Mouse (Mus musculus) ES-Bruce4 (cell line): ENCODE data around the gene Slc28a1. TPM values are rescaled to one million over a fixed set of nuclear protein-coding genes. Genes with fewer than 3 reads are reported as not detected.
"Not testable (repeated sequence)": the region's sequence is repeated elsewhere in the genome, so short reads cannot be mapped to it uniquely, and the experiment has no call there.

Source experiments
- H3K27ac ChIP-seq: 2 replicates; pipeline ENCODE4 v1.5.1; 2012; ENCODE audit warnings: low read length, inconsistent platforms; ENCODE audit not compliant: insufficient read depth
- H3K27me3 ChIP-seq: 2 replicates; pipeline ENCODE4 v1.6.1; 2012; ENCODE audit warnings: mild to moderate bottlenecking, low read length, inconsistent platforms; ENCODE audit not compliant: control insufficient read depth, poor library complexity, insufficient read depth, severe bottlenecking
- H3K36me3 ChIP-seq: 2 replicates; pipeline ENCODE4 v1.6.1; 2012; ENCODE audit warnings: inconsistent platforms, mild to moderate bottlenecking, low read length, moderate library complexity; ENCODE audit not compliant: control insufficient read depth, poor library complexity, insufficient read depth, severe bottlenecking
- H3K4me1 ChIP-seq: one replicate; pipeline ENCODE4 v1.8.1; 2011; ENCODE audit warnings: low read length; ENCODE audit not compliant: control insufficient read depth, insufficient read depth
- H3K4me3 ChIP-seq: 2 replicates; pipeline ENCODE4 v1.5.1; 2011; ENCODE audit warnings: low read depth, mild to moderate bottlenecking, low read length
- H3K9ac ChIP-seq: 2 replicates; pipeline ENCODE4 v1.6.1; 2012; ENCODE audit warnings: low read depth, mild to moderate bottlenecking, inconsistent platforms; ENCODE audit not compliant: poor library complexity, severe bottlenecking
- H3K9me3 ChIP-seq: replicated peaks from 2 replicates; pipeline ENCODE4 v1.6.1; 2012; ENCODE audit warnings: mild to moderate bottlenecking, low read length, inconsistent platforms; ENCODE audit not compliant: control insufficient read depth, poor library complexity, insufficient read depth, severe bottlenecking
- CTCF ChIP-seq: IDR thresholded peaks from one replicate; pipeline ENCODE4 v1.8.1; 2011; ENCODE audit warnings: low read depth, low read length
- EP300 ChIP-seq: IDR thresholded peaks from 2 replicates; pipeline ENCODE4 v1.6.1; 2011; ENCODE audit warnings: low read depth, low read length; ENCODE audit not compliant: insufficient read depth
- POLR2A ChIP-seq: IDR thresholded peaks from one replicate; pipeline ENCODE4 v1.8.1; 2011; ENCODE audit warnings: low read length; ENCODE audit not compliant: insufficient read depth
- polyA plus RNA-seq: library from polyadenylated mRNA; stranded (reverse); fragments of >200 nt; gene quantifications from 2 replicates; pipeline ENCODE4 v1.2.4, GENCODE M21; 2011; ENCODE audit warnings: low read depth; ENCODE audit not compliant: missing spikeins, insufficient read depth, insufficient read length

The Slc28a1 gene
- polyA plus RNA-seq, 1 experiment = 4.7 TPM

GRCm38 (mm10) chr7:81139671-81140404 is 25.2 kb downstream of the Slc28a1 start:
- Histone ChIP-seq H3K36me3 (no peaks in the 10 kb centered on the region), H3K4me3 (no peak overlapping the region), H3K9ac (no peak overlapping the region), H3K27me3 (no peaks in the 10 kb centered on the region), H3K9me3 (no peaks in the 10 kb centered on the region), H3K27ac (no peak overlapping the region), H3K4me1 (peaks cover 7% of the 10 kb centered on the region)
- TF ChIP-seq CTCF (no peak), POLR2A (no peak), EP300 (no peak)

- H3K9ac ChIP-seq = peak overlapping the region; percentile 19; the same call in 1 of the 2 replicates
- H3K27me3 ChIP-seq = no peaks in the 10 kb centered on the region
- TF ChIP-seq EP300 (0 out of 2 replicates have a peak, but pooled peaks have one; percentile 13), POLR2A (no peak)
- no peaks in the 10 kb centered on the region for H3K9me3 ChIP-seq
- H3K4me1 ChIP-seq = peaks cover 7% of the 10 kb centered on the region
- peak overlapping the region; percentile 64 for H3K4me3 ChIP-seq
- H3K27ac ChIP-seq = peak overlapping the region; percentile 90
- H3K36me3 ChIP-seq = no peaks in the 10 kb centered on the region
Observed at GRCm38 (mm10) chr7:81141541-81141940, 26.9 kb downstream of the Slc28a1 start.

- not testable (repeated sequence) for H3K27ac ChIP-seq, H3K9ac ChIP-seq, H3K4me1 ChIP-seq, H3K36me3 ChIP-seq, H3K9me3 ChIP-seq, H3K27me3 ChIP-seq
- H3K4me3 ChIP-seq = peak overlapping the region; percentile 54
Observed at GRCm38 (mm10) chr7:81143056-81143455, 28.5 kb downstream of the Slc28a1 start.

GRCm38 (mm10) chr7:81149759-81150158 is 35.2 kb downstream of the Slc28a1 start:
- H3K9ac ChIP-seq = no peak overlapping the region
- H3K36me3 ChIP-seq = no peaks in the 10 kb centered on the region
- peak overlapping the region; percentile 52 for H3K4me3 ChIP-seq
- H3K9me3 ChIP-seq = peaks cover 4% of the 10 kb centered on the region; the same call in 1 of the 2 replicates
- TF ChIP-seq EP300 (no peak), CTCF (no peak), POLR2A (no peak)
- H3K4me1 ChIP-seq = no peaks in the 10 kb centered on the region
- no peak overlapping the region for H3K27ac ChIP-seq
- H3K27me3 ChIP-seq = no peaks in the 10 kb centered on the region

- no peaks in the 10 kb centered on the region for H3K36me3 ChIP-seq
- TF ChIP-seq POLR2A = peak; percentile 13
- TF ChIP-seq CTCF = no peak
- H3K4me1 ChIP-seq = no peaks in the 10 kb centered on the region
- H3K27ac ChIP-seq = no peak overlapping the region
- no peaks in the 10 kb centered on the region for H3K27me3 ChIP-seq
- H3K9ac ChIP-seq = no peak overlapping the region
- peaks cover 4% of the 10 kb centered on the region; the same call in 1 of the 2 replicates for H3K9me3 ChIP-seq
- H3K4me3 ChIP-seq = peak overlapping the region; percentile 52
Observed at GRCm38 (mm10) chr7:81151216-81151615, 36.6 kb downstream of the Slc28a1 start.

- TF ChIP-seq EP300 (no peak), CTCF (no peak), POLR2A (no peak)
- Histone ChIP-seq H3K4me1 (no peaks in the 10 kb centered on the region), H3K9me3 (peaks cover 4% of the 10 kb centered on the region; the same call in 1 of the 2 replicates), H3K27me3 (no peaks in the 10 kb centered on the region), H3K4me3 (peak overlapping the region; percentile 37), H3K27ac (peak overlapping the region; percentile 4; the same call in 1 of the 2 replicates), H3K9ac (no peak overlapping the region), H3K36me3 (no peaks in the 10 kb centered on the region)
Observed at GRCm38 (mm10) chr7:81152306-81152705, 37.7 kb downstream of the Slc28a1 start.
